Comparison of ENCODE assay signal across 17 mouse cellular contexts in genomic region chr19:57357244-57357643, GRCm38 (mm10). TPM values are rescaled to one million over a fixed set of nuclear protein-coding genes. Genes with fewer than 3 reads are reported as not detected.
DNase-seq lines count a peak whose midpoint lies in the region; ATAC-seq and TF ChIP-seq lines count a peak whose summit lies in the region.
"Had no signal": no experiment of that assay in that cellular context is flagged by ENCODE, and none has a peak within 500 bp of the region (broad histone marks: within the 10 kb centered on the region; RNA-seq: fewer than 3 reads in every experiment).

No protein-coding gene starts in this region.

- TF ChIP-seq CTCF in heart, postnatal 0 days (IDR thresholded peaks at IDR 0.05; ENCODE audit: low read depth) = no peak

- H3K9ac ChIP-seq in heart, postnatal 0 days (replicated peaks; ENCODE audit: low read depth, low read length) = no peak overlapping the region
- H3K9ac ChIP-seq in heart, embryonic 12.5 days = no peak overlapping the region
- H3K9ac ChIP-seq in liver, embryonic 12.5 days = no peak overlapping the region
- no peak overlapping the region for H3K9ac ChIP-seq in forebrain, embryonic 14.5 days (ENCODE audit: low read length)
- H3K9ac ChIP-seq: embryonic facial prominence, embryonic 13.5 days; hindbrain, embryonic 14.5 days; lung, embryonic 14.5 days; neural tube, embryonic 15.5 days; stomach, embryonic 15.5 days had no signal

- H3K27ac ChIP-seq in heart, postnatal 0 days (ENCODE audit: low read depth) = peak overlapping the region; percentile 22; the same call in 1 of the 2 replicates
- no peak overlapping the region for H3K27ac ChIP-seq in heart, embryonic 12.5 days (ENCODE audit: poor library complexity, severe bottlenecking)
- no peak overlapping the region for H3K27ac ChIP-seq in liver, embryonic 12.5 days
- H3K27ac ChIP-seq in forebrain, embryonic 14.5 days (ENCODE audit: low read depth, low read length) = no peak overlapping the region
- H3K27ac ChIP-seq: embryonic facial prominence, embryonic 13.5 days; hindbrain, embryonic 14.5 days; neural tube, embryonic 15.5 days had no signal

- H3K9me3 ChIP-seq in heart, postnatal 0 days (replicated peaks; ENCODE audit: control insufficient read depth, low read length) = no peaks in the 10 kb centered on the region
- H3K9me3 ChIP-seq in heart, embryonic 12.5 days (replicated peaks) = no peaks in the 10 kb centered on the region
- H3K9me3 ChIP-seq in liver, embryonic 12.5 days (replicated peaks) = no peaks in the 10 kb centered on the region
- H3K9me3 ChIP-seq in forebrain, embryonic 14.5 days (replicated peaks; ENCODE audit: control insufficient read depth, low read length) = no peaks in the 10 kb centered on the region
- H3K9me3 ChIP-seq: embryonic facial prominence, embryonic 13.5 days; neural tube, embryonic 15.5 days; stomach, embryonic 15.5 days had no signal

- no peaks in the 10 kb centered on the region for H3K27me3 ChIP-seq in heart, postnatal 0 days (ENCODE audit: control insufficient read depth, insufficient read depth, low read length)
- H3K27me3 ChIP-seq in heart, embryonic 12.5 days (replicated peaks) = no peaks in the 10 kb centered on the region
- H3K27me3 ChIP-seq in liver, embryonic 12.5 days (replicated peaks) = no peaks in the 10 kb centered on the region
- no peaks in the 10 kb centered on the region for H3K27me3 ChIP-seq in forebrain, embryonic 14.5 days (replicated peaks; ENCODE audit: control insufficient read depth, insufficient read depth, low read length)
- H3K27me3 ChIP-seq: embryonic facial prominence, embryonic 13.5 days; neural tube, embryonic 15.5 days; Patski; stomach, embryonic 15.5 days had no signal

- H3K4me3 ChIP-seq in heart, postnatal 0 days (ENCODE audit: low read depth, low read length) = no peak overlapping the region
- no peak overlapping the region for H3K4me3 ChIP-seq in heart, embryonic 12.5 days
- no peak overlapping the region for H3K4me3 ChIP-seq in liver, embryonic 12.5 days
- H3K4me3 ChIP-seq in forebrain, embryonic 14.5 days (ENCODE audit: low read depth, low read length) = no peak overlapping the region
- H3K4me3 ChIP-seq: embryonic facial prominence, embryonic 13.5 days; neural tube, embryonic 15.5 days; stomach, embryonic 15.5 days had no signal

- TF ChIP-seq EP300 in heart, postnatal 0 days (IDR thresholded peaks at IDR 0.05; ENCODE audit: low read depth) = no peak

- H3K4me1 ChIP-seq in heart, postnatal 0 days (ENCODE audit: control insufficient read depth, insufficient read depth) = peaks cover 14% of the 10 kb centered on the region
- peaks cover 43% of the 10 kb centered on the region for H3K4me1 ChIP-seq in heart, embryonic 12.5 days (replicated peaks)
- H3K4me1 ChIP-seq in liver, embryonic 12.5 days = peaks cover 56% of the 10 kb centered on the region
- H3K4me1 ChIP-seq in forebrain, embryonic 14.5 days (ENCODE audit: control insufficient read depth, insufficient read depth, low read length) = peaks cover 4% of the 10 kb centered on the region; the same call in 1 of the 2 replicates

- H3K4me2 ChIP-seq in heart, postnatal 0 days (ENCODE audit: low read depth, low read length) = peak overlapping the region; percentile 61; the same call in 1 of the 2 replicates
- no peak overlapping the region for H3K4me2 ChIP-seq in heart, embryonic 12.5 days
- H3K4me2 ChIP-seq in liver, embryonic 12.5 days = peak overlapping the region; percentile 83; the same call in 1 of the 2 replicates
- no peak overlapping the region for H3K4me2 ChIP-seq in forebrain, embryonic 14.5 days (ENCODE audit: low read length)
- H3K4me2 ChIP-seq: embryonic facial prominence, embryonic 13.5 days; hindbrain, embryonic 14.5 days; neural tube, embryonic 15.5 days had no signal

- no peaks in the 10 kb centered on the region for H3K36me3 ChIP-seq in heart, postnatal 0 days (replicated peaks; ENCODE audit: control insufficient read depth, insufficient read depth, low read length)
- no peaks in the 10 kb centered on the region for H3K36me3 ChIP-seq in heart, embryonic 12.5 days
- peaks cover 6% of the 10 kb centered on the region; the same call in 1 of the 2 replicates for H3K36me3 ChIP-seq in liver, embryonic 12.5 days
- no peaks in the 10 kb centered on the region for H3K36me3 ChIP-seq in forebrain, embryonic 14.5 days (ENCODE audit: control insufficient read depth, insufficient read depth, low read length)
- H3K36me3 ChIP-seq: embryonic facial prominence, embryonic 13.5 days; neural tube, embryonic 15.5 days; stomach, embryonic 15.5 days had no signal

- 82% methylated on average over 6 of the region's 6 CpGs for WGBS in heart, postnatal 0 days
- 86% methylated on average over 6 of the region's 6 CpGs for WGBS in heart, embryonic 12.5 days
- 76% methylated on average over 6 of the region's 6 CpGs for WGBS in liver, embryonic 12.5 days (ENCODE audit: insufficient replicate concordance)
- 86% methylated on average over 6 of the region's 6 CpGs for WGBS in forebrain, embryonic 14.5 days

- no peak for ATAC-seq in heart, postnatal 0 days (ENCODE audit: insufficient read depth, low read depth)
- no peak for ATAC-seq in heart, embryonic 12.5 days (ENCODE audit: insufficient number of reproducible peaks, low FRiP score)
- ATAC-seq in liver, embryonic 12.5 days = no peak
- ATAC-seq in forebrain, embryonic 14.5 days = no peak
- ATAC-seq: Patski had no signal

- no peak for DNase-seq in heart, postnatal 0 days (ENCODE audit: low spot score)
- DNase-seq in thymus, postnatal 4 days = peak; percentile 47
- no peak for DNase-seq in thymus, postnatal 0 days (ENCODE audit: low spot score)
- no peak for DNase-seq in adipocyte (ENCODE audit: low spot score)
- no peak for DNase-seq in forebrain, embryonic 14.5 days (ENCODE audit: low spot score)
- DNase-seq: adrenal gland, adult 2 months; cerebellum, adult 2 months; heart, postnatal 10 days; kidney, adult 9 months; lung, embryonic 14.5 days had no signal

RNA-seq across cellular contexts. Expression of gene Fam160b1, which starts 3.2 kb away (rescaled TPM):
- 12.6 and 16.3 TPM in 2 replicates for total RNA-seq in heart, postnatal 0 days (2014; rRNA removed; ENCODE audit: low replicate concordance)
- polyA plus RNA-seq in heart, postnatal 0 days (2015; fragmentation: Nextera tagmentation; extraction: Ambion mirVana) = 7.0 and 7.8 TPM in 2 replicates
- polyA plus RNA-seq in heart, embryonic 12.5 days (2016; fragmentation: Nextera tagmentation; extraction: Ambion mirVana) = 15.4 TPM in 2 replicates
- 14.3 and 17.0 TPM in 2 replicates for polyA plus RNA-seq in thymus, postnatal 0 days (2015; fragmentation: Nextera tagmentation; extraction: Ambion mirVana)
- polyA plus RNA-seq in liver, embryonic 12.5 days (2016; fragmentation: Nextera tagmentation; extraction: Ambion mirVana) = 9.2 and 9.5 TPM in 2 replicates
- polyA plus RNA-seq in forebrain, embryonic 14.5 days (2014; fragmentation: Nextera tagmentation; extraction: Ambion mirVana) = 12.7 and 15.0 TPM in 2 replicates

RNA-seq across cellular contexts. Expression of gene Ablim1, which starts 42.5 kb away (rescaled TPM):
- 169 and 235 TPM in 2 replicates for total RNA-seq in heart, postnatal 0 days (2014; rRNA removed; ENCODE audit: low replicate concordance)
- 82.6 and 106 TPM in 2 replicates for polyA plus RNA-seq in heart, postnatal 0 days (2015; fragmentation: Nextera tagmentation; extraction: Ambion mirVana)
- polyA plus RNA-seq in heart, embryonic 12.5 days (2016; fragmentation: Nextera tagmentation; extraction: Ambion mirVana) = 53.4 and 53.5 TPM in 2 replicates
- 148 and 166 TPM in 2 replicates for polyA plus RNA-seq in thymus, postnatal 0 days (2015; fragmentation: Nextera tagmentation; extraction: Ambion mirVana)
- 6.1 and 7.8 TPM in 2 replicates for polyA plus RNA-seq in liver, embryonic 12.5 days (2016; fragmentation: Nextera tagmentation; extraction: Ambion mirVana)
- polyA plus RNA-seq in forebrain, embryonic 14.5 days (2014; fragmentation: Nextera tagmentation; extraction: Ambion mirVana) = 24.0 and 35.5 TPM in 2 replicates

Comparison
In these comparisons a context has a peak if more than half of its experiments do, and no peak if none do; other contexts are left out.
1. H3K4me2 ChIP-seq: peak in heart, postnatal 0 days (single experiment) and liver, embryonic 12.5 days (single experiment); none in heart, embryonic 12.5 days (single experiment) and forebrain, embryonic 14.5 days (single experiment).